Mouse (Mus musculus) embryonic facial prominence, embryonic 12.5 days (tissue): ENCODE results near the gene Tlr9. TPM values are rescaled to one million over a fixed set of nuclear protein-coding genes. Genes with fewer than 3 reads are reported as not detected.

ENCODE experiments used
- ATAC-seq: fragments of 200-750 bp; cut with Nextera tagmentation; 2 replicates; pipeline ENCODE4 v1.8.0; 2017; ENCODE audit not compliant: insufficient number of reproducible peaks, insufficient read depth, low FRiP score, low TSS enrichment
- H3K27ac ChIP-seq: fragments of 300-500 bp; sonication (generic); 2 replicates; pipeline ENCODE4 v1.5.1; 2016; ENCODE audit warnings: mild to moderate bottlenecking
- H3K27me3 ChIP-seq: fragments of 300-500 bp; sonication (generic); 2 replicates; pipeline ENCODE4 v1.6.1; 2016; ENCODE audit warnings: mild to moderate bottlenecking, moderate library complexity
- H3K36me3 ChIP-seq: fragments of 300-500 bp; sonication (generic); 2 replicates; pipeline ENCODE4 v1.6.1; 2016; ENCODE audit warnings: mild to moderate bottlenecking
- H3K4me1 ChIP-seq: fragments of 300-500 bp; sonication (generic); 2 replicates; pipeline ENCODE4 v1.6.1; 2016
- H3K4me2 ChIP-seq: fragments of 300-500 bp; sonication (generic); replicated peaks from 2 replicates; pipeline ENCODE4 v1.6.1; 2016; ENCODE audit warnings: mild to moderate bottlenecking, moderate library complexity
- H3K4me3 ChIP-seq: fragments of 300-500 bp; sonication (generic); 2 replicates; pipeline ENCODE4 v1.5.1; 2016; ENCODE audit warnings: mild to moderate bottlenecking
- H3K9ac ChIP-seq: fragments of 300-500 bp; sonication (generic); 2 replicates; pipeline ENCODE4 v1.6.1; 2016; ENCODE audit warnings: mild to moderate bottlenecking, moderate library complexity
- H3K9me3 ChIP-seq: fragments of 300-500 bp; sonication (generic); 2 replicates; pipeline ENCODE4 v1.6.1; 2016; ENCODE audit warnings: mild to moderate bottlenecking, moderate library complexity
- WGBS: fragments of 180-500 bp; shearing (Covaris S2); methylation state at CpG from one replicate; pipeline ENCODE4 v1.1.7; 2016; 5-methylcytosine and 5-hydroxymethylcytosine counted together
- polyA plus RNA-seq: library from polyadenylated mRNA; unstranded; fragments of >200 nt; fragmentation: Nextera tagmentation; extraction: Ambion mirVana; gene quantifications from 2 replicates; pipeline ENCODE4 v1.2.1, GENCODE M21; 2016

Tlr9 gene
- polyA plus RNA-seq, 1 experiment from 2014 or later = not detected

DNA sequence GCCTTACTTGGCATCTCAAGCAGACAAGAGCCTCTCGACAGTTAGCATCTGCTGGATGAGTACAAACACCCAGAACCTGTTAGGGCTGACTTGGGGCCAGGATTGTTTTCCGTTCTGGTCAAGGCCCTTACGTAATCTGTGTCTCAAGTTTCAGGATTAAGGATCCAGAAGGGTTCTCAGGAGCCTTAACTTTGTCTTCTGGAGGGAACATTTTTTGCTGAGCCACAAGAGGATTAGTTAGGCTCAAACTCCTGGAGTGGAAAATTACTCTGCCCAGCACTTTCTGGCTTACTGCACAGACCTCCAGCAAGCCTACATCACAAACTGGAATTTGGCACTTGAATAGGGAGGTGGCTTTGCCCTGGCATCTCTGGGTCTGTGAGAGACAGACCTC, 14.4 kb downstream of the Tlr9 start:
- Histone ChIP-seq H3K9me3 (no peaks in the 10 kb centered on the region), H3K4me2 (no peak overlapping the region), H3K4me3 (no peak overlapping the region), H3K27ac (no peak overlapping the region), H3K9ac (no peak overlapping the region), H3K36me3 (peaks cover 89% of the 10 kb centered on the region), H3K27me3 (no peaks in the 10 kb centered on the region), H3K4me1 (no peaks in the 10 kb centered on the region)
- WGBS = 80% methylated on average over 3 of the region's 3 CpGs
- ATAC-seq = no peak

DNA sequence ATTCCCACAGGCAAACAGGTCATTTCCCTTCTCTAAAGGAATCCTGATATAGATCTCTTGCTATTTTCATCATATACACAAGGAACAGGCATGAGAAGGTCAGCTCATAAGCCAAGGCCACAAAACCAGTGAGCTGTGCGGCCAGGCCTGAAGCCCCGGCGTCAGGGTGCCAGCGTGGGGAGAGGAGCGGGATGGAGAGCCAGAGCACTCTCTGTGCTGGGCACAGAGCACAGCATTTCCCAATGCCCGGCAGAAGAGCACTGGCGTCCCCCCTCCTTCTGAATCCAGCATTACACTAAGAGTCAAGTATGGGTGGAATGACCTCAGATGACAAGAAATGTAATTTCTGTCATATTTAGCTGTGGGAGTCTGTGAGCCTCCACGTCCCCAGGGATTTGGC, 15.0 kb downstream of the Tlr9 start:
- Histone ChIP-seq H3K4me3 (no peak overlapping the region), H3K4me2 (no peak overlapping the region), H3K27me3 (no peaks in the 10 kb centered on the region), H3K9me3 (no peaks in the 10 kb centered on the region), H3K36me3 (peaks cover 91% of the 10 kb centered on the region), H3K4me1 (no peaks in the 10 kb centered on the region), H3K27ac (no peak overlapping the region), H3K9ac (no peak overlapping the region)
- no peak for ATAC-seq
- 88% methylated on average over 8 of the region's 8 CpGs for WGBS

DNA sequence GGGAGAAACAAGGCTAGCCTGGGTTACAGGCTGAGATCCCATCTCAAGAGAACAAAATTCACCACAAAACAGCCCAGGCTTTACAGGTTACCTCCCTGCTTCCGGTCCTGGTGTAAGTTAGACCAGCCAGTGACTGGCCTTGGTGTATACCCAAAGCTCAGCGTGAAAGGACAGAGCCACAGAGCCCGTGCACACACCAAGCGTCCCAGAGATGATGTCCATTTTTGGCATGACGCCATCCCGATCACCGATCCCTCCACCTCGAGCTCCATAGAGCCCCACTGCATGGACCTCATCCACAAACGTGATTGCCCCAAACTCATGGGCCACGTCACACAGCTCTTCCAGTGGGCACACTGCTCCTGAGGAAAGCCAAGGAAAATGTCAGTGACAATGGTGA, 15.5 kb downstream of the Tlr9 start:
- no peak overlapping the region for H3K4me2 ChIP-seq
- peaks cover 91% of the 10 kb centered on the region for H3K36me3 ChIP-seq

DNA sequence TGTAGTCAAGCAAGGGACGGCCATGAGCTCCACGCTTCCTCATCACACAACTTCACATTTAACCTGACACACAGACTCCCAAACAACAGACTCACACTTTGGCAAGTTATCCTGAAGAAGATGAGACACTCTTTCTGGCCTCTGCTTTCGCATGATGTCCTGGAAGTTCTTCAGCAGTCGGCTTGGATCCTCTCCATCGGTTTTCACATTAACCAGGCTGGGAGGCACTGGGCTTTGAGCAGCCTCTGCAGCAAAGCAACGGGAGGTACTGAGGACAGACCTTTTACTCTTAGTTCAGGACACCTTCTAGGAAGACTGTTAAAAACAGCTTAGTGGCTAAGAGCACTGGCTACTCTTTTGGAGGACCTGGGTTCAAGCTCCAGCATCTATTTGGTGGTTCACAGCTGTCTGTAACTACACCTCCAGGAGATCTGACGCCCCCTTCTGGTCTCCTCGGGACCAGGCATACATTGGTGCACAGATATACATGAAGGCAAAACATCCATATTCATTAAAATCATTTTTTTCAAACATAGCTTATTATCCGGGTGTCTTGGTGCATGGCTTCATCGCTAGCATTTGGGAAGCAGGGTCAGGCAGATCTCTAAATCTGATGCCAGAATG, 19.3 kb downstream of the Tlr9 start:
- H3K9me3 ChIP-seq = no peaks in the 10 kb centered on the region
- peaks cover 67% of the 10 kb centered on the region for H3K36me3 ChIP-seq
- 90% methylated on average over 10 of the region's 10 CpGs for WGBS
- no peaks in the 10 kb centered on the region for H3K27me3 ChIP-seq
- no peak for ATAC-seq
- no peak overlapping the region for H3K9ac ChIP-seq
- no peak overlapping the region for H3K4me3 ChIP-seq
- H3K4me2 ChIP-seq = no peak overlapping the region
- H3K27ac ChIP-seq = no peak overlapping the region
- H3K4me1 ChIP-seq = peaks cover 4% of the 10 kb centered on the region

More for the DNA sequence above, 15.5 kb downstream of the Tlr9 start:
- no peak overlapping the region for H3K4me3 ChIP-seq
- no peak for ATAC-seq
- no peaks in the 10 kb centered on the region for H3K9me3 ChIP-seq
- 95% methylated on average over 10 of the region's 10 CpGs for WGBS
- H3K4me1 ChIP-seq = no peaks in the 10 kb centered on the region
- no peaks in the 10 kb centered on the region for H3K27me3 ChIP-seq
- H3K27ac ChIP-seq = no peak overlapping the region
- no peak overlapping the region for H3K9ac ChIP-seq

DNA sequence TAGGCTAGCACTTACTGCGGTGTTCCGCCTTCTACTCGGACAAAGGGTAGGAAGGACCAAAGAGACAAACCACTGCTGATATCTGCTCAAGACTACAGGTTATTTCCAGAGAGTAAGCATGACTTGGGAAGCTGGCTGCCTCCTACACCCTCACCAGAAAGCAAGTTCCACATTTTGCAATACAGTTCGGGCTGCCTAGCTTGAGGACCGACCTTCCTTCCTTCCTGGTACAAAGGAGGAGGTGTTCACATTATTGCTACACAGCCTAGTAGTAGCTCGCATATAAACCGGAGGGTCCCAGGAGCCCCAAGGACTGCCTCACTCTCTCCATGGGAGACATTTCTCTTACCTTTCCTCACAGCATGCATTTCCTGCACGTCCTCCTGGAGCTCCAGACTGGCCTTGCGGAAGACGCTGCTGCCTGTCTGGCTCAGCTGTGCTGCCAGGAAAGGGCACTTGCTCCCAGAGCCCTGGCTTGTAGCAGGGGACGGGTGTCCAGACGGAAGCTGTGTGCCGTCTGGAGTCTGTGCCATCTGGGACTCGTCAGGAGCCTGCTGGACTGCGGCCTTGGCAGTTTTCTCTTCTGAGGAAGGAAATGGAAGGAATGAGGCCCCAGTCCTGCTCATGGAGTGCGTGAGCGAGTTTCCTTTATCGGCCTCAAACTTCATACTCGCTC, 20.6 kb downstream of the Tlr9 start:
- Histone ChIP-seq H3K4me1 (peaks cover 8% of the 10 kb centered on the region), H3K9me3 (no peaks in the 10 kb centered on the region), H3K27me3 (no peaks in the 10 kb centered on the region), H3K4me3 (no peak overlapping the region), H3K9ac (no peak overlapping the region), H3K27ac (0 out of 2 replicates have a peak overlapping the region, but pooled peaks have one; percentile 9), H3K4me2 (no peak overlapping the region), H3K36me3 (peaks cover 54% of the 10 kb centered on the region)
- WGBS = 61% methylated on average over 19 of the region's 19 CpGs
- ATAC-seq = no peak

DNA sequence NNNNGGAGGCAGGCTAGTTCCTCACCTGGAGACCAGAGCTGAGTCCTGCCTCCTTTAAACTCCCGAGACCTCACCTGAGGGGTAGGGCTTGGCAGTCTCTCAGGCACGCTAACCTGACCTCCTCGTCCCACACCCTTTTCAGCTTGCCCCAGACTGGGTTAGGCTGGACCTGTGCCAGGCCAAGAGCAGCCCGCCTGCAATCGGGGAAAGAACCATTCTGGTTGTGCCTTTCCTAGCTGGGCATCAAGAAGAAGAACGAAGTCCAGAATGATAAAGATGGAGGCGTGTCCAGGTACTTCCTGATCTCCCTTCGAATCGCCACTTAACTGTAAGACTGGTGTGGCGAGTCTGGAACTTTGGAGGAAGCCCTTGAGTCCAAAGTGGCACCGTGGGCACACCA, 27.2 kb downstream of the Tlr9 start:
- Histone ChIP-seq H3K27me3 (no peaks in the 10 kb centered on the region), H3K36me3 (peaks cover 4% of the 10 kb centered on the region; the same call in 1 of the 2 replicates), H3K9me3 (no peaks in the 10 kb centered on the region), H3K9ac (no peak overlapping the region), H3K4me3 (no peak overlapping the region), H3K4me1 (peaks cover 21% of the 10 kb centered on the region), H3K27ac (no peak overlapping the region), H3K4me2 (no peak overlapping the region)
- ATAC-seq = no peak
- WGBS = 91% methylated on average over 11 of the region's 11 CpGs

DNA sequence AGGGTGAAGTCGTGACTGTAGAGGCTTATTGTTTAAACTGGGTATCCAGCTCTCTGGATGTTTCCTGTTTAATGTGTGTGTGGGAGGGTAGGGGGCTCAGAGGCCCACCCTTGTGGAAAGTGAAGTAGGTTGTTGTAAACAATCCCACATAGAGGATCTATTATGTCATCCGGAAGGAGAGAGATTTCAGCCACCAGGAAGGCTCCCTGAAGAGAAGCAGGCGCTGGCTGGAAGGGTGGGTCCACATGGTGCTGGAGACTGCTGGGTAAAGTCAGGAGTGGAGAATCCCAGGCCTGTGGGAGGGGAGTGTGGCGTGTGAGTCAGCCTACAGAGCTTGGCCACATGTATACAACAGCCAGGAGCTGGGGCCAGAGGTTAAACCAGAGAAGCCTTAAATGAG, 27.8 kb downstream of the Tlr9 start:
- peaks cover 21% of the 10 kb centered on the region for H3K4me1 ChIP-seq
- peaks cover 2% of the 10 kb centered on the region; the same call in 1 of the 2 replicates for H3K36me3 ChIP-seq
- H3K9me3 ChIP-seq = no peaks in the 10 kb centered on the region
- peak overlapping the region; percentile 11; the same call in 1 of the 2 replicates for H3K27ac ChIP-seq
- ATAC-seq = 0 out of 2 replicates have a peak, but pooled peaks have one; percentile 64
- H3K4me2 ChIP-seq = no peak overlapping the region
- no peak overlapping the region for H3K9ac ChIP-seq
- H3K27me3 ChIP-seq = no peaks in the 10 kb centered on the region
- WGBS = 43% methylated on average over 4 of the region's 4 CpGs
- H3K4me3 ChIP-seq = no peak overlapping the region

DNA sequence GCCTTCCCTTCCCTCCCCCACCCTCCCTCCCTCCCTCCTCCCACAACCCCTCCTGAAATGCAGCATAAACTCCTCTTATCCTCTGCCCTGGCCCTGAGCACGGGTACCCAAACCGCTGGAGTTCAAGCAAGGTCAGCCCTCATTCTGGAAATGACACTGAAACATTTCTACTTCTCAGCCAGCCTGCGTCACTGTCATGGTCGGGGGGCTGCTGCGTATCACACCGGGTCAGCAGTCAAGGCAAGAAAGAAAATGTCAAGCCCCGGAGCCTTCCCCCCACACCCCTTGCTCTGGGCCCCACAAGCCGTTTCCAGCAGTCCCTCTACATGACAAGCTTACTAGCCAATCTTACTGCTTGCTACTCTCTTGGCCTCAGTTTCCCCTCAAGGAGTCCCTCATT, 28.7 kb downstream of the Tlr9 start:
- WGBS = 66% methylated on average over 8 of the region's 8 CpGs
- H3K9ac ChIP-seq = no peak overlapping the region
- no peak for ATAC-seq
- H3K9me3 ChIP-seq = no peaks in the 10 kb centered on the region
- H3K27ac ChIP-seq = 0 out of 2 replicates have a peak overlapping the region, but pooled peaks have one; percentile 11
- H3K36me3 ChIP-seq = no peaks in the 10 kb centered on the region
- no peak overlapping the region for H3K4me3 ChIP-seq
- peaks cover 21% of the 10 kb centered on the region for H3K4me1 ChIP-seq
- no peaks in the 10 kb centered on the region for H3K27me3 ChIP-seq
- H3K4me2 ChIP-seq = no peak overlapping the region

DNA sequence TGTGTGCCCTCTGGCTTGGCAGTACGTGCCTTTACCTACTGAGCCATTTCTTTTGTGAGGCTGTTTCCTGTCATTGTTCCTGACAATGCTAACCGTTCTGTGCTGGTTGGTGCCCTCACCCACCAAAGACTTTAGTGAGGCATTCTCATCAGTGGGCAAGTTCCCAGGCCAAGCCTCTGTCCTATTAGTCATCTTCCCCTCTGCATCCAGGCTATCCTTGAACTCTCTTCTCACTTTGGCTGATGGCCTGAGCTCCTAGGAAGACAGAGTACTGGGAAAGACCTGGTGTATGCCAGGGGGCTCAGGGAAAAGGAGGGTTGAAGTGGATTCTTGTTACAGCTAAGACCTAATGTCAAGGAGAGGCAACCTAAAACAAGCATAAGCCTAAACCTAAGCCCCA, 31.6 kb downstream of the Tlr9 start:
- Histone ChIP-seq H3K36me3 (no peaks in the 10 kb centered on the region), H3K4me3 (no peak overlapping the region), H3K27me3 (no peaks in the 10 kb centered on the region), H3K9me3 (no peaks in the 10 kb centered on the region), H3K4me2 (no peak overlapping the region), H3K9ac (no peak overlapping the region), H3K4me1 (peaks cover 9% of the 10 kb centered on the region; the same call in 1 of the 2 replicates), H3K27ac (no peak overlapping the region)
- ATAC-seq = no peak
- 87% methylated on average over 2 of the region's 2 CpGs for WGBS

DNA sequence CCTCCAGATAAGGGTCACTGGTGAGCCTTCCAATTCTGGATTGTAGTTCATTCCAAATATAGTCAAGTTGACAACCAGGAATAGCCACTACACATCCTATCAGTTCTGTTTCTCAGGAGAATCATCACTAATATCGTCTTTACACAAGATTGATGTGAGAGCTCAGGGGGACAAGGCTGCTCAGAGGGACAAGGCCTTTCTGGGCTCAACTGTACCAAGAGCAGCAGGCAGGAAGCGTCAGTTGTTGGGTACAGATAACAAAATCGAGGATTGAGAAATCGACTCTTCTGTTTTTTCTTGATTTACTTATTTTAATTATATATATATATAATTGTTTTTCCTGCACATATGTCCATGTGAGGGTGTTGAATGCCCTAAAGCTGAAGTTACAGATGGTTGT, 36.0 kb downstream of the Tlr9 start:
- H3K27me3 ChIP-seq = no peaks in the 10 kb centered on the region
- WGBS = 83% methylated on average over 4 of the region's 4 CpGs
- no peak overlapping the region for H3K27ac ChIP-seq
- H3K36me3 ChIP-seq = no peaks in the 10 kb centered on the region
- no peak overlapping the region for H3K4me3 ChIP-seq
- H3K9ac ChIP-seq = no peak overlapping the region
- H3K9me3 ChIP-seq = no peaks in the 10 kb centered on the region
- ATAC-seq = no peak
- H3K4me2 ChIP-seq = no peak overlapping the region
- no peaks in the 10 kb centered on the region for H3K4me1 ChIP-seq

DNA sequence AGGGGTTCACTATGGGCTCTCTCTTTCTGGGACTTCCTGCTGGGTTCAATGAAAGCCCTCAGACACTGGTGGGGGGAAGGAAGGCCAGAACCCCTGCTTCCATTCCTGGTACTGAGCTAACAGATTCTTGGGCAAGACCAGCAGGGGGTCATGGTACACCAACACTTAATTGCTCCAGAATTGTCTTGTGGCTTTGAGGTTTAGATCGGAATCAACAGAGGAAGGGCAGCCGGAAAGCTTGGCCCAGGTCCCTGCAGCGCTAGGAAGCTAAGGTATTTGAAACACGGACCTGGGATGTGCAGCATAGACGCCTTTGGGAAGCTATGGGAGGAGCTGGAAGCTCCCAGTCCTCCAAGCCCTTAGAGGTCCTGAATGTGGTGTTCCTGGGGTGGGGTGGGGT, 36.6 kb downstream of the Tlr9 start:
- Histone ChIP-seq H3K4me1 (no peaks in the 10 kb centered on the region), H3K36me3 (no peaks in the 10 kb centered on the region), H3K4me2 (no peak overlapping the region), H3K27ac (no peak overlapping the region), H3K4me3 (no peak overlapping the region), H3K9me3 (no peaks in the 10 kb centered on the region), H3K9ac (no peak overlapping the region), H3K27me3 (no peaks in the 10 kb centered on the region)
- WGBS = 77% methylated on average over 5 of the region's 5 CpGs
- ATAC-seq = no peak

DNA sequence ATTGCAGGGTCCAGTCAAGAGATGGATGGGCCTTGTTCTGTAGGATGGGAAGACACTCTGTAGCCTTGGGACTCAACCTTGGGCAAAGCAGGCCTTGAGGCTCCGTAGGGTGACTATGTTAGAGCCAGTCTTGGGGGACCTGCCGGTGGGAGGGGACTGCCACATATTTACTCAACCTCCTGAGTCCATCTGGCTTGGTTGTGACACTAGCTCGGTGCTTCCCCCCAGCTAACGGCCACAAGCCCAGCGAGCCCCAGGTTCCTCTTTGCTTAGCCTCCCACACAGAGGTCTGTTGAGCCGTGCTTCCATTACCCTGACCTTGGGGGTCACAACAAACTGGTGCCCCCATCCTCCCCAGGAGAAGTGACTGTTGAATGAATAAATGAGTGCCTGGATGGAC, 38.7 kb downstream of the Tlr9 start:
- Histone ChIP-seq H3K27me3 (no peaks in the 10 kb centered on the region), H3K4me3 (no peak overlapping the region), H3K9ac (no peak overlapping the region), H3K36me3 (no peaks in the 10 kb centered on the region), H3K4me2 (no peak overlapping the region), H3K4me1 (no peaks in the 10 kb centered on the region), H3K27ac (no peak overlapping the region), H3K9me3 (no peaks in the 10 kb centered on the region)
- 90% methylated on average over 6 of the region's 6 CpGs for WGBS
- no peak for ATAC-seq
